Mouse (Mus musculus) CH12.LX (cell line): Measurements from ENCODE around the gene Fam110a.

Experiments
- CTCF ChIP-seq, 2 experiments: IDR thresholded peaks in 1 of 2; conservative IDR thresholded peaks in 1 of 2; 2 replicates each; pipeline ENCODE4 v1.5.1; 2011 to 2012; ENCODE audit warnings: low read depth in 2 of 2, low read length in 2 of 2, improper control_type of control experiment in 1 of 2, inconsistent platforms in 1 of 2, mild to moderate bottlenecking in 1 of 2, moderate library complexity in 1 of 2
- POLR2A ChIP-seq: IDR thresholded peaks from 2 replicates; pipeline ENCODE4 v1.6.1; 2011; ENCODE audit warnings: low read depth, mild to moderate bottlenecking, improper control_type of control experiment, low read length
- USF1 ChIP-seq: IDR thresholded peaks from 2 replicates; pipeline ENCODE4 v1.6.1; 2014; ENCODE audit warnings: low read depth, mild to moderate bottlenecking, inconsistent platforms, low read length, improper control_type of control experiment

DNA sequence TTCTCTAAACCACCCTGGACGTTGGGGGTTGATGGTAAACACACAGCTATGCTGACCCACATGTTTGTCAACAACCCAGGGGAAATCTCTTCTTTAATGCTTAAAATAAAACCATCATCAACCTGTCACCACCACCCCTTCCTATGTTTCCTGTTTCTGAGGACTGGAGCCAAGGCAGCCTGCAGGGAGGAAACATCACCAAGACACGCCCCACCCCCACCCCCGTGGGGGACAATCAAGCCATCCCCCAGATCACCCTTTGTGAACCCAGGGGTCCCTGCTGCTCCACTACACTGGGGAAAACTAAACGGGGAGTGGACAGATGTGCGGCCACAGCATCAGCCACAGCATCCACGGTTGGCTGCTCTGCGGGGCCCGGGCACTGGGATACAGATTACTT is 11.6 kb downstream of the Fam110a start:
- TF ChIP-seq POLR2A (no peak), CTCF (conservative IDR thresholded peaks at IDR 0.05 in 1 of 2, IDR thresholded peaks at IDR 0.05 in 1 of 2; ENCODE audit: low read depth in 2 of 2, low read length in 2 of 2) (no peak), USF1 (no peak)
